Comparison of ENCODE assay signal across 7 mouse cellular contexts in genomic region chr12:111704609-111705008, GRCm38 (mm10). TPM values are rescaled to one million over a fixed set of nuclear protein-coding genes. Genes with fewer than 3 reads are reported as not detected.
DNase-seq lines count a peak whose midpoint lies in the region; ATAC-seq and TF ChIP-seq lines count a peak whose summit lies in the region.

No protein-coding gene starts in this region.

- peak; percentile 59; the same call in 1 of the 2 replicates for TF ChIP-seq EP300 in ES-Bruce4 (IDR thresholded peaks at IDR 0.05; ENCODE audit: insufficient read depth, low read depth, low read length)

- no peak overlapping the region for H3K9ac ChIP-seq in ES-Bruce4 (ENCODE audit: low read depth, poor library complexity, severe bottlenecking)
- H3K9ac ChIP-seq in intestine, postnatal 0 days (ENCODE audit: low read depth, low read length), result no peak overlapping the region

- H3K4me3 ChIP-seq in ES-Bruce4 (ENCODE audit: low read depth, low read length), result no peak overlapping the region
- no peak overlapping the region for H3K4me3 ChIP-seq in intestine, postnatal 0 days (ENCODE audit: low read depth, low read length)

- peaks cover 3% of the 10 kb centered on the region; the same call in 1 of the 2 replicates for H3K36me3 ChIP-seq in ES-Bruce4 (ENCODE audit: control insufficient read depth, insufficient read depth, low read length, poor library complexity, severe bottlenecking)
- peaks cover 12% of the 10 kb centered on the region for H3K36me3 ChIP-seq in intestine, postnatal 0 days (ENCODE audit: control insufficient read depth, insufficient read depth)

- no peaks in the 10 kb centered on the region for H3K27me3 ChIP-seq in ES-Bruce4 (ENCODE audit: control insufficient read depth, insufficient read depth, low read length, poor library complexity, severe bottlenecking)
- H3K27me3 ChIP-seq in intestine, postnatal 0 days (replicated peaks; ENCODE audit: control insufficient read depth, insufficient read depth, low read length), result no peaks in the 10 kb centered on the region

- no peak overlapping the region for H3K27ac ChIP-seq in ES-Bruce4 (ENCODE audit: insufficient read depth, low read length)
- H3K27ac ChIP-seq in intestine, postnatal 0 days (ENCODE audit: low read depth, low read length), result peak overlapping the region; percentile 36; the same call in 1 of the 2 replicates

- H3K9me3 ChIP-seq in ES-Bruce4 (replicated peaks; ENCODE audit: control insufficient read depth, insufficient read depth, low read length, poor library complexity, severe bottlenecking), result no peaks in the 10 kb centered on the region
- no peaks in the 10 kb centered on the region for H3K9me3 ChIP-seq in intestine, postnatal 0 days (ENCODE audit: control insufficient read depth)

- 43% methylated on average over 9 of the region's 9 CpGs for WGBS in intestine, postnatal 0 days

- 0 out of 2 replicates have a peak overlapping the region, but pooled peaks have one; percentile 3 for H3K4me2 ChIP-seq in intestine, postnatal 0 days (replicated peaks; ENCODE audit: low read depth)

- peaks cover 4% of the 10 kb centered on the region for H3K4me1 ChIP-seq in ES-Bruce4 (ENCODE audit: control insufficient read depth, insufficient read depth, low read length)
- no peaks in the 10 kb centered on the region for H3K4me1 ChIP-seq in intestine, postnatal 0 days (replicated peaks; ENCODE audit: control insufficient read depth, insufficient read depth, low read length)

- TF ChIP-seq CTCF in ES-Bruce4 (IDR thresholded peaks at IDR 0.05; ENCODE audit: low read depth, low read length), result no peak
- no peak for TF ChIP-seq CTCF in intestine, postnatal 0 days (IDR thresholded peaks at IDR 0.05; ENCODE audit: low read depth)

- ATAC-seq in intestine, postnatal 0 days, result peak; percentile 26; the same call in 1 of the 2 replicates

- no peak for TF ChIP-seq POLR2A in ES-Bruce4 (IDR thresholded peaks at IDR 0.05; ENCODE audit: insufficient read depth, low read length)

- peak; percentile 97 for DNase-seq in NIH3T3 (ENCODE audit: low read depth)
- DNase-seq in gastrocnemius, postnatal 25 days, result peak; percentile 86
- peak; percentile 58 for DNase-seq in ovary, postnatal 14 days (ENCODE audit: low spot score)
- no peak for DNase-seq in thymus, postnatal 25 days
- no peak for DNase-seq in layer of hippocampus, adult 18-20 months (ENCODE audit: low spot score in 2 of 2)

RNA-seq across cellular contexts. Expression of gene Bag5, which starts 8.4 kb away (rescaled TPM):
- polyA plus RNA-seq in ES-Bruce4 (2011; ENCODE audit: insufficient read depth, insufficient read length, low read depth, missing spikeins), result 13.4 and 14.6 TPM in 2 replicates
- 10 to 100 TPM; 10.9 to 14.6 TPM for total RNA-seq in gastrocnemius, postnatal 25 days (2021)
- 29.6 and 32.1 TPM in 2 replicates for polyA plus RNA-seq in intestine, postnatal 0 days (2015; fragmentation: Nextera tagmentation; extraction: Ambion mirVana)
- 10 to 100 TPM; 54.9 to 58.5 TPM for total RNA-seq in layer of hippocampus, adult 18-20 months (2021)

RNA-seq across cellular contexts. Expression of gene Apopt1, which starts 8.5 kb away (rescaled TPM):
- 49.1 and 49.4 TPM in 2 replicates for polyA plus RNA-seq in ES-Bruce4 (2011; ENCODE audit: insufficient read depth, insufficient read length, low read depth, missing spikeins)
- 10 to 100 TPM; 37.7 to 38.9 TPM for total RNA-seq in gastrocnemius, postnatal 25 days (2021)
- polyA plus RNA-seq in intestine, postnatal 0 days (2015; fragmentation: Nextera tagmentation; extraction: Ambion mirVana), result 42.6 and 44.8 TPM in 2 replicates
- 10 to 100 TPM; 32.9 to 37.4 TPM for total RNA-seq in layer of hippocampus, adult 18-20 months (2021)

RNA-seq across cellular contexts. Expression of gene Trmt61a, which starts 26.7 kb away (rescaled TPM):
- polyA plus RNA-seq in ES-Bruce4 (2011; ENCODE audit: insufficient read depth, insufficient read length, low read depth, missing spikeins), result 13.0 and 14.8 TPM in 2 replicates
- total RNA-seq in gastrocnemius, postnatal 25 days (2021), result 1 to 10 TPM; 2.7 to 2.9 TPM
- polyA plus RNA-seq in intestine, postnatal 0 days (2015; fragmentation: Nextera tagmentation; extraction: Ambion mirVana), result 5.6 TPM in 2 replicates
- total RNA-seq in layer of hippocampus, adult 18-20 months (2021), result 10 to 100 TPM; 18.5 to 18.8 TPM

RNA-seq across cellular contexts. Expression of gene Ckb, which starts 32.5 kb away (rescaled TPM):
- 140 and 147 TPM in 2 replicates for polyA plus RNA-seq in ES-Bruce4 (2011; ENCODE audit: insufficient read depth, insufficient read length, low read depth, missing spikeins)
- 10 to 100 TPM; 14.9 to 15.6 TPM for total RNA-seq in gastrocnemius, postnatal 25 days (2021)
- polyA plus RNA-seq in intestine, postnatal 0 days (2015; fragmentation: Nextera tagmentation; extraction: Ambion mirVana), result 628 and 645 TPM in 2 replicates
- total RNA-seq in layer of hippocampus, adult 18-20 months (2021), result 1,000 to 10,000 TPM; 1,388 to 1,396 TPM

RNA-seq across cellular contexts. Expression of gene Klc1, which starts 54.0 kb away (rescaled TPM):
- 92.2 and 92.5 TPM in 2 replicates for polyA plus RNA-seq in ES-Bruce4 (2011; ENCODE audit: insufficient read depth, insufficient read length, low read depth, missing spikeins)
- 10 to 100 TPM; 59.9 to 68.0 TPM for total RNA-seq in gastrocnemius, postnatal 25 days (2021)
- polyA plus RNA-seq in intestine, postnatal 0 days (2015; fragmentation: Nextera tagmentation; extraction: Ambion mirVana), result 42.9 and 45.7 TPM in 2 replicates
- 100 to 1,000 TPM; 682 to 695 TPM for total RNA-seq in layer of hippocampus, adult 18-20 months (2021)

Comparison
In these comparisons a context has a peak if more than half of its experiments do, and no peak if none do; other contexts are left out.
1. DNase-seq: peak in NIH3T3 (single experiment), gastrocnemius, postnatal 25 days (single experiment) and ovary, postnatal 14 days (single experiment); none in thymus, postnatal 25 days (single experiment) and layer of hippocampus, adult 18-20 months (0 of 2).
2. RNA of gene Trmt61a, which starts 26.7 kb away (total RNA-seq): 18.5 to 18.8 TPM in layer of hippocampus, adult 18-20 months; 2.7 to 2.9 TPM in gastrocnemius, postnatal 25 days; every median in the first group is over 4 times any median in the second.